Mouse (Mus musculus) heart, embryonic 14.5 days (tissue): Measurements from ENCODE around the gene Urad. TPM values are rescaled to one million over a fixed set of nuclear protein-coding genes. Genes with fewer than 3 reads are reported as not detected.

Source experiments
- ATAC-seq: fragments of 200-750 bp; cut with Nextera tagmentation; 2 replicates; pipeline ENCODE4 v1.8.0; 2017; ENCODE audit warnings: low read depth, moderate TSS enrichment; ENCODE audit not compliant: insufficient number of reproducible peaks, insufficient read depth, low FRiP score
- H3K27ac ChIP-seq, 2 experiments: fragments of 200-500 bp in 1 of 2; fragments of 300-500 bp in 1 of 2; sonication (generic) in 1 of 2; replicated peaks in 1 of 2; 2 replicates each; pipeline ENCODE4 v1.5.1; 2012 to 2014; ENCODE audit warnings: low read depth in 2 of 2, low read length in 2 of 2, control low read depth in 1 of 2, mild to moderate bottlenecking in 1 of 2, mixed read lengths in 1 of 2; ENCODE audit not compliant: control insufficient read depth in 1 of 2, insufficient read depth in 1 of 2
- H3K27me3 ChIP-seq: fragments of 300-500 bp; sonication (generic); 2 replicates; pipeline ENCODE4 v1.6.1; 2014; ENCODE audit warnings: mild to moderate bottlenecking, low read length, control low read depth; ENCODE audit not compliant: control insufficient read depth, insufficient read depth
- H3K36me3 ChIP-seq: fragments of 300-500 bp; sonication (generic); 2 replicates; pipeline ENCODE4 v1.6.1; 2014; ENCODE audit warnings: mild to moderate bottlenecking, control low read depth, low read length, mixed read lengths; ENCODE audit not compliant: control insufficient read depth, insufficient read depth
- H3K4me1 ChIP-seq, 2 experiments: fragments of 200-500 bp in 1 of 2; fragments of 300-500 bp in 1 of 2; sonication (generic) in 1 of 2; 2 replicates each; pipeline ENCODE4 v1.6.1; 2012 to 2014; ENCODE audit warnings: low read length in 2 of 2, control low read depth in 1 of 2, mixed read lengths in 1 of 2; ENCODE audit not compliant: control insufficient read depth in 2 of 2, insufficient read depth in 2 of 2
- H3K4me2 ChIP-seq: fragments of 300-500 bp; sonication (generic); 2 replicates; pipeline ENCODE4 v1.6.1; 2014; ENCODE audit warnings: mild to moderate bottlenecking, low read length
- H3K4me3 ChIP-seq, 2 experiments: fragments of 200-500 bp in 1 of 2; fragments of 300-500 bp in 1 of 2; sonication (generic) in 1 of 2; 2 replicates each; pipeline ENCODE4 v1.5.1; 2012 to 2014; ENCODE audit warnings: low read length in 2 of 2, mild to moderate bottlenecking in 2 of 2, control low read depth in 1 of 2, low read depth in 1 of 2, moderate library complexity in 1 of 2; ENCODE audit not compliant: control insufficient read depth in 1 of 2, insufficient read depth in 1 of 2
- H3K9ac ChIP-seq: fragments of 300-500 bp; sonication (generic); 2 replicates; pipeline ENCODE4 v1.6.1; 2014; ENCODE audit warnings: mild to moderate bottlenecking, low read length
- H3K9me3 ChIP-seq: fragments of 300-500 bp; sonication (generic); 2 replicates; pipeline ENCODE4 v1.6.1; 2016; ENCODE audit warnings: low read length, control low read depth; ENCODE audit not compliant: control insufficient read depth
- whole genome bisulfite sequencing: fragments of 180-500 bp; shearing (Covaris S2); extraction: QIAGEN DNeasy Blood & Tissue Kit; methylation state at CpG from one replicate; pipeline ENCODE4 v1.1.7; 2014; 5-methylcytosine and 5-hydroxymethylcytosine counted together
- polyA plus RNA-seq: library from polyadenylated mRNA; unstranded; fragments of >200 nt; fragmentation: Nextera tagmentation; extraction: Ambion mirVana; gene quantifications from 2 replicates; pipeline ENCODE4 v1.2.1, GENCODE M21; 2014

Gene Urad
- polyA plus RNA-seq, 1 experiment from 2014 or later, result not detected

DNA sequence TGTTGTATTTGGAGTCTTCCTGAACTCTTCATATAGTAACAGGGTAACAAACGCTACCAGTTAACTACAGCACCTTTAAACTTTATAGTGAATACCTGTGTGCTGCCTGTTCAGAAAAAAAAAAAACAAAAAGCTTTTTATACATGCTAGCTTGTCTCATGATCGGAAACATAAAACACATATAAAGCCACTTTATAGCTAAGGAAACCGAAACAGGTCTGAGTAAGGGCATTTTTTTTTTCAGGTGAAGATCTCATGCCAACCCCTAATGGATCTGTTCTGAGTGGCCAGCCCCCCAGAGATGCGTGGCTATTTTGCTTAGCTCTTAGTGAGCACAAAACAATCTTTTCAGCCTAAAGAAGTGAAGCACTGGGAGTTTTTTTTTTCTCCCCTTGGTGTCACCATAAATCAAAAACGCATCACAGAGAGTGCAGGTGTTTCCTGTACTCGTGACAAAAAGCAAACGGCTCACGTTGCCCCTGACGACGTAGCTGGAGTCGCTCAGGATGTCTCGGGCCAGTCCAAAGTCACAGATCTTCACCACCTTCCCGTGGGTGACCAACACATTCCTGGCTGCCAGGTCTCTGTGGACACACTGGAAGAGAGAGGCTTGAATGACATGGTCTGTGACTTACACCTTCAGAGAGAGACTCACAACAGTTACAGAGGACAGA, 18.6 kb upstream of the Urad start:
- no peak overlapping the region for H3K4me2 ChIP-seq
- H3K4me1 ChIP-seq, result no peaks in the 10 kb centered on the region
- no peaks in the 10 kb centered on the region for H3K9me3 ChIP-seq
- ATAC-seq, result no peak
- no peak overlapping the region for H3K4me3 ChIP-seq
- H3K36me3 ChIP-seq, result no peaks in the 10 kb centered on the region
- H3K9ac ChIP-seq, result no peak overlapping the region
- no peak overlapping the region for H3K27ac ChIP-seq
- WGBS, result 58% methylated on average over 13 of the region's 13 CpGs
- no peaks in the 10 kb centered on the region for H3K27me3 ChIP-seq

DNA sequence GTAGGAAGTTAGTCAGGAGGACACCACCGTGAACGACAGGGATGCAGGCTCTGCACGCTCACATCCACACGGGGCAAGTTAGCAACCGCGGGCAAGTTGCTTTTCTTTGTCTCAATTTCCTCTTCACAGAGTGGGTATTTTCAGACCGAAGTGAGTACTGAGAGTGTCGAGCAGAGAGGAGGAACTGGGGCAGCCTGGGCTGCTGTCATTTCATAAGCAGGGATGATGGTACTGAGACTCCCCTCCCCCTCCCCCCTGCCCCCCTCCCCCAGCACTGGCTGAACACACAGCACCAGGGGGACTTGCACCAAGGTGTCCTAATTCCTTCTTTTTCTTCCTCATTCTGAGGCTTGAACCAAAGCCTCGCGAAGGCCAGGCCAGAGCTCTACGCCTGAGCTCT, 17.3 kb upstream of the Urad start:
- Histone ChIP-seq H3K4me1 (no peaks in the 10 kb centered on the region), H3K36me3 (no peaks in the 10 kb centered on the region), H3K27me3 (no peaks in the 10 kb centered on the region), H3K27ac (no peak overlapping the region), H3K4me3 (no peak overlapping the region), H3K9me3 (no peaks in the 10 kb centered on the region), H3K9ac (no peak overlapping the region), H3K4me2 (no peak overlapping the region)
- 71% methylated on average over 11 of the region's 11 CpGs for WGBS
- no peak for ATAC-seq

DNA sequence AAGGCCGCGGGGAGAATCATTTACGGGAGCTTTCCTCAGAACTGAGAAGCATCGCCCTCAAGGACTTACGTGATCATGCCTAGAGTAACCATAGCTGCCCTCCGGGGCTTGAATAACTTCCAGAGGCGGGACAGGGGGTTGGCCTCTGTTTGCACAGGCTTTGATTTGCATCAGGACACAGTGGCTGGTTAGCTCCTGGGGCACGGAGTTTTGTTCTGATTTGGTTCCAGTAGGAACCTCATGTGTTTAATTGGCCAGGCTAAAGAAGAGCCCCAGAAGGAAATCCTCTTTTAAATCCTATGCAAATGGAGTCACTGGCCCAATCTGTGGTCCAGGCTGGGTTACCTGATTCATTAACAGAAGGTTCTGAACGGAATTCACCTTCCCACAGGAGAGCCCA, 16.7 kb upstream of the Urad start:
- Histone ChIP-seq H3K36me3 (no peaks in the 10 kb centered on the region), H3K4me2 (no peak overlapping the region), H3K4me3 (no peak overlapping the region), H3K4me1 (no peaks in the 10 kb centered on the region), H3K27ac (no peak overlapping the region), H3K27me3 (no peaks in the 10 kb centered on the region), H3K9ac (no peak overlapping the region), H3K9me3 (no peaks in the 10 kb centered on the region)
- 69% methylated on average over 9 of the region's 9 CpGs for WGBS
- ATAC-seq, result no peak

DNA sequence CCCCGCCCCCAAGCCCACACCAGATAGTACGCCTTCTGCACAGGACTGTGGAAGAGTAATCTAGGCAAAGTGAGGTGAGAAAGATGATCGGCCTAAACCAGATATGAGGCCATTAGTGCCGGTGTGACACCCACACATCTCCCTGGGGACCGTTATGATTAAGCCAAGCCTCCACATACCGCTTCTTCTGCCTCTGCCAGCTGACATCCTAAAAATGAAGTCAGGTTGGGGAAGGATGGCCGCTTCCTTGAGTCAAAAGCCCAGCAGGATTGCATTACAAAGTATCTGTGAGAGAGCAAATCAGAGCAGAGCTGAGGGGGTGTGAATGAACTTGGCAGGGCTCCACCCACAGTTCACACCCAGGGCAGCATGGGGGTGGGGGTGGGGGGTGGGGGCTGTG, 10.5 kb upstream of the Urad start:
- Histone ChIP-seq H3K4me1 (no peaks in the 10 kb centered on the region), H3K4me2 (no peak overlapping the region), H3K9me3 (no peaks in the 10 kb centered on the region), H3K27ac (no peak overlapping the region), H3K9ac (no peak overlapping the region), H3K27me3 (no peaks in the 10 kb centered on the region), H3K36me3 (no peaks in the 10 kb centered on the region), H3K4me3 (no peak overlapping the region)
- 28% methylated on average over 7 of the region's 7 CpGs for WGBS
- no peak for ATAC-seq

DNA sequence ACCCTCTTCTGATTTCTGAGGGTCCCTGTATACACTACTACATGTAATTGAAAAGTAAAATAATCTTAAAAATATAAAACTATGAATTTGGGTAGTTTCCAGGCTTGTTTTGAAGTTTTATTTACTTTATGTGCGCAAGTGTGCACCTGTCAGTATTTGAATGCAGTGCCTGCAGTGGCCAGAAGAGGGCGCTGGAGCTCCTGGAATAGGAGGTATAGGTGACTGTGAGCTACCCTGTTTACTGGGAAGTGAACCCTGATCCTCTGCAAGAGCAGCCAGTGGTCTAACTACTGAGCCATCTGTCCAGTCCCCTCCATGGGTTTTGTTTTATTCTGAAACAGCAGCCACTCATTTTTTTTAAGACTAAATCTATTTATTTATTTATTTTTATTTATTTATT, 9.3 kb upstream of the Urad start:
- Histone ChIP-seq H3K4me1 (no peaks in the 10 kb centered on the region), H3K36me3 (no peaks in the 10 kb centered on the region), H3K4me2 (no peak overlapping the region), H3K9me3 (no peaks in the 10 kb centered on the region), H3K9ac (no peak overlapping the region), H3K27me3 (no peaks in the 10 kb centered on the region), H3K4me3 (no peak overlapping the region), H3K27ac (no peak overlapping the region)
- 39% methylated on average over 2 of the region's 2 CpGs for WGBS
- no peak for ATAC-seq

DNA sequence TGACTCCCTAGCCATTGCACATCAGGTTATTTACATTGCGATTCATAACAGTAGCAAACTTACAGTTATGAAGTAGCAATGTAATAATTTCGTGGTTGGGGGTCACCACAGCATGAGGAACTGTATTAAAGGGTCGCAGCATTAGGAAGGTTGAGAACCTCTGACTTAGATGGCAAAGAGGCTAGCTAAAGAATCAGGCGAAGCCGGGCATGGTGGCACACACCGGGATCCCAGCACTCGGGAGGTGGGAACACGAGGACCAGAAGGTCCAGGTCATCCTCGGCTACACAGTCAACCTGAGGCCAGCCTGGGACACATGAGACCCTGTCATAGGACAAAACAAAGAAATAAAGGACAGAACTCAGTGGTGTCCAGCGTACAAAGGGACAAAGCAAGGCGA, 7.7 kb upstream of the Urad start:
- no peaks in the 10 kb centered on the region for H3K27me3 ChIP-seq
- no peak overlapping the region for H3K27ac ChIP-seq
- H3K4me1 ChIP-seq, result no peaks in the 10 kb centered on the region
- H3K4me2 ChIP-seq, result no peak overlapping the region
- no peaks in the 10 kb centered on the region for H3K36me3 ChIP-seq
- H3K9ac ChIP-seq, result no peak overlapping the region
- no peaks in the 10 kb centered on the region for H3K9me3 ChIP-seq
- no peak for ATAC-seq
- WGBS, result 78% methylated on average over 11 of the region's 11 CpGs
- H3K4me3 ChIP-seq, result no peak overlapping the region

DNA sequence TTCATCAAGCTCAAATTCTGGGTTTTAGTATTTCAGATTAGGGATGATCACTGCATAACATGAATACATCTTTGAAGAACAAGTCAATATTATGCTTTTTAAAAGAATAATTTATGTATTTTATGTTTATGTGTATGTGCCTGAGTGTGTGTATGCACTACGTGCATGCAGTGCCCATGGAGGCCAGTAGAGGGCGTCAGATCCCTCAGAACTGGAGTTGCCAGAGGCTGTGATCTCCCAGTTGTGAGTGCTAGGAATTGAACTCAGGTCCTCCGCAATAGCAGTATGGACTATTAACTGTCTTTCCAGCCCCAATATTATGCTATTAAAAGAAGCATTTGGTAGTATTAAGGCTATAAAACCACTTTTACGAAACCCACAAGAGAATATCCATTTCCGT, 5.4 kb upstream of the Urad start:
- peaks cover 7% of the 10 kb centered on the region for H3K27me3 ChIP-seq
- H3K36me3 ChIP-seq, result no peaks in the 10 kb centered on the region
- 81% methylated on average over 5 of the region's 5 CpGs for WGBS
- no peak overlapping the region for H3K4me3 ChIP-seq
- no peaks in the 10 kb centered on the region for H3K9me3 ChIP-seq
- H3K9ac ChIP-seq, result no peak overlapping the region
- no peak overlapping the region for H3K27ac ChIP-seq
- no peaks in the 10 kb centered on the region for H3K4me1 ChIP-seq
- no peak for ATAC-seq
- H3K4me2 ChIP-seq, result no peak overlapping the region

DNA sequence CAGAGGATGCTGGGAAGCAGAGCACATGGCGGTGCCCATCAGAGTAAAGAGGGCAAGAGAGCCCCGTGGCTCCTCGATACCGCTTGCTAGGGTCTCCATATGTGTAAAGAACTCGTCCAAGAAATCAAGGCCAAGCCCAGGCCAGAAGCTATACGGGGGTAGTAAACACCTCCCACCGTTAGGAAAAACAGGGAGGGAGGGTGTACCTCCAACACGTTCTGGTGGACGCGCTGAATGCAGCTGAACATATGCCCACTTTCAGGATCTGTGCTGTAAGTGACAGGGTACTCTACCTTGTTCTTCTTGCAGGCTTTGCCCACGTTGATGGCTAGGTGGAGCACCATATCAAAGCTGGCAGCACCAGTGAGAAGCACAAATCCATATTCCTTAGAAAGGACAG, 3.7 kb upstream of the Urad start:
- no peak for ATAC-seq
- Histone ChIP-seq H3K27ac (no peak overlapping the region), H3K4me3 (no peak overlapping the region), H3K4me2 (no peak overlapping the region), H3K4me1 (no peaks in the 10 kb centered on the region), H3K9me3 (no peaks in the 10 kb centered on the region), H3K9ac (no peak overlapping the region), H3K36me3 (no peaks in the 10 kb centered on the region), H3K27me3 (peaks cover 23% of the 10 kb centered on the region)
- WGBS, result 67% methylated on average over 11 of the region's 11 CpGs
